Mouse (Mus musculus): Measurements from ENCODE around the gene Lrrc42. TPM values are rescaled to one million over a fixed set of nuclear protein-coding genes. Genes with fewer than 3 reads are reported as not detected.

Lrrc42 gene
- 32.1 and 33.3 TPM in 2 replicates for polyA plus RNA-seq (2012; rRNA removed)

GRCm38 (mm10) chr4:107253125-107254091, at the start of gene Lrrc42, which contains the start of gene Hspb11:
TSS of gene Lrrc42 (minus strand) at chr4:107253532.
TSS of gene Hspb11 (plus strand) at chr4:107253593.

GRCm38 (mm10) chr4:107208880-107209279, 44.5 kb downstream of the Lrrc42 start, which contains the start of gene Ldlrad1:
TSS of gene Ldlrad1 (plus strand) at chr4:107209180.

Other genes starting within 250 kb of the Lrrc42 start
- 49.6 and 51.8 TPM in 2 replicates for gene Mrpl37, start 186.7 kb downstream of the Lrrc42 start, polyA plus RNA-seq (2012; rRNA removed)
- 6.0 and 6.9 TPM in 2 replicates for gene Cyb5rl, start 186.5 kb downstream of the Lrrc42 start, polyA plus RNA-seq (2012; rRNA removed)
- not detected in 2 replicates for gene Cdcp2, start 156.6 kb downstream of the Lrrc42 start, polyA plus RNA-seq (2012; rRNA removed)
- gene Tmem59, start 75.1 kb downstream of the Lrrc42 start, polyA plus RNA-seq (2012; rRNA removed): 523 and 724 TPM in 2 replicates
- gene Tceanc2, start 74.4 kb downstream of the Lrrc42 start, polyA plus RNA-seq (2012; rRNA removed): 6.9 and 7.2 TPM in 2 replicates
- 0.89 and 0.99 TPM in 2 replicates for gene Ldlrad1, start 44.4 kb downstream of the Lrrc42 start, polyA plus RNA-seq (2012; rRNA removed)
- gene Hspb11, start 61 bp upstream of the Lrrc42 start, polyA plus RNA-seq (2012; rRNA removed): 3.6 and 5.5 TPM in 2 replicates
- gene Dio1, start 53.6 kb upstream of the Lrrc42 start, polyA plus RNA-seq (2012; rRNA removed): 42.5 and 54.8 TPM in 2 replicates
- gene Yipf1, start 60.8 kb upstream of the Lrrc42 start, polyA plus RNA-seq (2012; rRNA removed): 82.5 and 98.2 TPM in 2 replicates
- 10.0 and 11.5 TPM in 2 replicates for gene Ndc1, start 114.3 kb upstream of the Lrrc42 start, polyA plus RNA-seq (2012; rRNA removed)
- gene Glis1, start 181.1 kb upstream of the Lrrc42 start, polyA plus RNA-seq (2012; rRNA removed): 0.39 and 0.99 TPM in 2 replicates

Data from colon, adult 2 months (tissue).